Mouse (Mus musculus) retina, postnatal 7 days (tissue): ENCODE results near the gene Nrxn1.

ENCODE experiments used
- DNase-seq: peaks from one replicate; pipeline ENCODE4 v3.0.0-alpha.2; 2012; ENCODE audit warnings: low read depth, low spot score

Gene Nrxn1

DNA sequence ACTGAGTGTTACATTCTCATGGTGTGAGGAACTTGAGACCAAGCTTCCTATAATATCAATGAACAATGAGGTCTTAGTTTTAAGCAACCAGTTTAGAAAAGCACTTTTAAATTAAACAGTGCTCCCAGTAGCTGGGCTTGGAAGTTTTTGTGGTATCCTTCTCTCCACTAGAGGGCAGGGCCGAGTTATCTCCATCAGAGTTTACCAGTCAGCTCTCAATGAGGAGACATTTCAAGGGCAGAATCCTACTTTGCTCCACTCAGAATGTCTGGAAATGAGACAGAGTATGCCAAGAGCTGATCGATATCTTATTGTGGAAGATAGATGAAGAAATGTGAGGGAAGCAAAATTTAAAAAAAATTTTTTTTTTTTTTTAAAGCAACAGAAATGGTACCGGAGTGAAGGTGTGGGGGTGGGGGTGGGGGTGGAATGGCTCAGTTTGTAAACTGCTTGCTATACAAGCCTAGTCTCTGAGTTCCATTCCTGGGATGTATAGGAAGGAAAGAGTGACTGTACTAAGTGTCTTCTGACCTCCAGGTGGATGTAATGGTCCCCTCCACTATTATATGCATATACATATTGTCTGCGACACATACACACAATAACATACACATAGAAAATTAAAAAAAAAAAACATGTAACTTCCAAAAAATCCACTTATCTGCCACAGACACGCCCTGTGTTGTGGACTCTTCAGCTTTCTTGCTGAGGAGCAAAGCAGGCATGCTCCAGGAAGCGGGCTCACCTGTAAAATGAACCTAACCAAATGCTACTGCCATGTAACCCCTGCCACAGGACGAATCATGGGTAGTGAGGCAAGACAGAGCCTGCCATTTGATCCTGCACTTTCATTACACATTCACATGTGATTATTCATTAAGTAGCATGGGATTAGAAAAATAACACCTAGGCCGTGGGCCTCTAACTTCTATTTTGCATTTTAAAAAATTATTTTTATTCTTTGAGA is 283.4 kb downstream of the Nrxn1 start:
- peak; percentile 41 for DNase-seq

DNA sequence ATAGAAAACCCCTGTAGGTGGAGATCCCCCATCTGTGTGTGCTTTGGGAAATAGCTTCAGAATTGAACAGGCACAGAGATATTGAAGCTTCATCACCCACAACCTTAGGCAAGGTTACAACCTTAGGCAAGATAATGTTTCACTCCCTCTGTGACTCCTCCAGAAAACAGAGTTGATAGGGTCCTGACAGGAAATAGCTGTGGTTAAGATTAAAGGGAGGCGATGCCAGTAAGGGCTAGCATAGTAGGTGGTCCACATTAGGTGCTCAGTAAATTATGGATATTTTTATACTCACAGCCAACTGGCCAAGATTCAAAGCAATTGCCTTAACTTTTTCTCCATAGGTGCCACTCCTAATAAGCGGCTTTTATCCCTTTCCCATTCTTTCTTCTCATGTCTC is 284.6 kb downstream of the Nrxn1 start:
- no peak for DNase-seq

DNA sequence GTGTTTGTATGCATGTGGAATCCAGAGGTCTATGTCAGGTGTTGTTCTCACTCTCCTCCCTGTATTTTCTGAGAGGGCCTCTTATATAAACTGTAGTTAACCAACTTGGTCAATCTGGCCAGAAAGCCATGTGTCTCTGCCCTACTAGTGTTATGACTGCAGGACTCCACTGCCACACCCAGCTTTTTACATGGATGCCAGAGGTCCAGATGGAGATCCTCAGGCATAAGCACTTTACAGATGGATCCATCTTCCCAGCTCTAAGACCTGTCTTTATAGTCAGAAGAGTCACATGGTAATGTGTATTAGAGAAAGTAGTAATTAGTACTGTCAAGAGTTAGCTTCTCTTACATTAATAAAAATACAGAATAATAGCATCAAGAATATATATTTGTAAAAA is 285.7 kb downstream of the Nrxn1 start:
- DNase-seq, result no peak

DNA sequence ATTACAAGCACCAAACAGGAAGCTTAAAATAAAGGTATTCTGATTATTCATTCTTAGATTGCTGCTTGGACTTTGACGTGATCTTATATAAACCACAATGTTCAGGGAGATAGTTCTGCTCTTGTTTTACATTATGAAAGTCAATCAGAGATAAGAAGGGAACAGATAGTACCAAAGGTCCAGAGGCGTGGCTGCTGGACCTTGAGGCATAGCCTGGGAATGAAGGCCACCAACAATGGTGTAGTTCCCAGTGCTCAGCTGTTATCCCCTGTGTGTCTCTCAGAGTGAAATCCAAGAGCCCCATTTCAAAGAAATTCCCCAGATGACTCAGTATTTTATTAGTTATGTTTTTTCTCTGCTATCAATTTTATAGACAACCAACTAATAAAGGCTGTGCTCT is 294.2 kb downstream of the Nrxn1 start:
- no peak for DNase-seq

DNA sequence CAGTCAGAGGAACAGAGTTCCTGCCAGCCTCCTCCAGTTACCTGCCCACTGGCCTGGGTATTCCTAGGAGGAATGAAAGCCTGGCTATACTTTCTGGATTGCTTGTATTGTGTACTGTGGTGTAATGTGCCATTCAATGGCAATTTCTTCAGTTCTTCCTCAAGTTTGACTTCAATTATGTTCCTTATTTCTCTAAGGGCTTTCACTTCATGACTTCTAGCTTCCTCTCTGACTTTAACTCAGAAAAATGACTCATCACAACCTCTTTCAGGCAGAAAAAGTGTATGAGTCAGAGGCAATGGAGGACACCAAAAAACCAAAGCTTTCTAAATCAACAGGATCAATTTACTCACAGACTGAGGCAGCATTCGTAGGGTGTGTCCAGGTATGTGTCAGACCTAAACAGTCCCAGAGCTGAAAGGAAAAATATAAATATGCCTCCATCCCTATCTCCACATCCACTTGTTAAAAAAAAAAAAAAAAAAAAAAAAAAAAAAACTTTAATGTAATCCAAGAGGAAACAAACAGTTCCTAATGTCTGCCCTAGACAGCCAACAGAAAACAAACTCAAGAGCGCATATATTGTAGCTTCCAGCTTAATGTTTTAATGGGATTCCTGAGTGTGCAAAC is 295.1 kb downstream of the Nrxn1 start:
- DNase-seq, result no peak

DNA sequence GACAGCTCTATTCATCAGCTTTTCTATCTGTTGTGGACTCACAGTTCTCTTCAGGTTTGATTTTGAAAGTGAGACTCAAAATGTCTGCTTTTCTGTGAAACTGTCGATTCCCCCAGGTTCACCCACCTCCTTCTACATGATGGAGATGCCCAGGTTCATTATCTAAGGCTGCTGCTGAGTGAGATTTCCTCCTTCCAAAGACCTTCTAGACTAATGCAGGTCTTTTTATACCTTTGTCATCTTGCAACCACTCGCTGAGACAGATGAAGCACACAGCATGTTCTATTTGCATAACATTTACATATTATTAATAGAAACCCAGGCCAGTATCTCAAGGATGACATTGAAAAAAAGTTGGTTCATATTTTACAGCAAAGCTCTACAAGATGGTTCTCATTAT is 295.9 kb downstream of the Nrxn1 start:
- DNase-seq, result no peak

DNA sequence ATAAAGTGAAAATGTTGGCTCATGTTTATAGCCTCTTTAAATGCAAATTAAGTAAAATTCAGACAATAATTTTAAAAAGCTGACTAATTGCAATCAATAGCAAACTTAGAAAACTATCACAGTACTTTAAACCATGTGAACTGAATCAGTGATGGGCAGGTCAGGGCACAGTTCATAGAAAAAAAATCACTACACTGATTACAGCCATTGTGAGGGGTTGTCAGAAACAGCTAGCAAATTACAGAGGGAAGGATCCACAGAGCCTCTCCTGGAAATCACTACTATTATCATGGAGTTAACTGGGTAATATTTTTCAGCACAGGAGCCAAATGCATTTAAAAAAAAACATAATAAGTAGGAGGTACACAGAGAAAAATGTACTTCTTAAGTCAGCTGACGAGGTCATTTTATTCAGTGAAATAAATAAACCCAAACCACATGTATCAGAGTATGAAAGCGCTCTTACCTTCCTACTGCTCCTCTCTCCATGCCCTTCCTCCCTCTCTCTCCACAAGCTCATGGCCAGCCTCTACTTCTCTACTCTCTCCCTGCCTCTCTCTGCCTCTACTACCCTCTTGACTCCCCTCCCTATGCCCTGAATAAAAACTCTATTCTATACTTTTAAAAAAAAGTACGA is 304.3 kb downstream of the Nrxn1 start:
- DNase-seq, result no peak

DNA sequence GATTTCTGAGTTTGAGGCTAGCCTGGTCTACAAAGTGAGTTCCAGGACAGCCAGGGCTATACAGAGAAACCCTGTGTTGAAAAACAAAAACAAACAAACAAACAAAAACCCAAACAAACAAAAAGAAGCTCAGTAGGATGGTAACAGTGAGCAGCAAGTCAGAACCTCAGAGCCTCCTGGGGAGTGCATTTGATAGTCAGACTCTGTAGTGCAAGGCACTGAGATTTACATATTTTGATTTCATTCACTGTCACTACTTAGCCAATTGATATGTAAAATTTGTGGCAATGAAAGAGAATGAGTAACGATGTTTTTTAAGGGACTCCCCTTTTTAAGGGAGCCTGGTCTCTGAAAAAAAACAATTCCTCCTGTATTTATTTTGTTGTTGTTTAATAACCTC is 304.8 kb downstream of the Nrxn1 start:
- DNase-seq, result no peak

DNA sequence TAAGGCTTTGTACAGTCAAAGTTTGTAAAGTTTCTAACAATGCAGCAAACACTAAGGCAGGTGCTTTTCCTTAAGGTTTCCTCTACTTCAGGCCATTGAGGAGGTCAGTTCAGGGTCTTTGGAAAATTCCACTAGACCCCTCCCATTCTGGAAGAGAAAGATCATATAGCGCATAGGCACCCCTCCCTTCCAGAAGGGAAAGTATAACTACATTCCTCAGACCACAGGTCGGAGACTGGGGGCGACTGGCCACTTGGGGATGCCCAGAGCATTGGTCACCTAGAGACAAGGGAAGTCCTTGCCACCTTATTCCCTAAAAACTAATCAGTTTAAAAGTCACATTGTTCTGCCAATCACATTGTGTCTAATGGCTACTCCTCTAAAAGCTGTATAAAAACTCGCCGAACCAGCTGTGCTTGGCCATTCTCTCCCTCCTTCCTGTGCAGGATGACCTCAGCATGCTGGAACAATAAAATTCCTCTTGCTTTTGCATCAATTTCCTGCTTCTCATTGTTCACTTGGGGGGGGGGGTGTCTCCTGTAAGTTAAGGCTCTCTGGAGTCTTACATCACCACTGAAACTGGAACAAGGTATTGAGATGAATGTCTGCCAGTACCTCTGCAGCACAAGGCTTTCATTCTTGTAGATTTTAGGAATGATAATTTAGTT is 305.6 kb downstream of the Nrxn1 start:
- no peak for DNase-seq

DNA sequence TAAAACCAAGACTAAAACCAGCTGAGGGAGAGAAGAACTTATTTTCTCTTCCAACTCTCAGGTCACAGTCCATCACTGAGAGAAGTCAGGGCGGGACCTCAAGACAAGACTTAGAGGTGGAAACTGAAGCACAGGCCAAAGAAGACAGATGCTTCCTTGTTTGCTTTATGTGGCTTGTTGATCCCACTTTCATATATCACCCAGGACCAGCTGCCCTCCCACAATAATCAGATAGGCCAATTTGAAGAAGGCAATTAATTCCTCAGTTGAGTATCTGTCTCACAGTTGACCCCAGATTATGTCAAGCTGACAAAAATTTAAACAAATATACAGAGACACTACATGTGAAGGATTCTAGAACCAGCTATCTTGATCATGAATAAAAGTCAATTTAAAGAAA is 312.4 kb downstream of the Nrxn1 start:
- no peak for DNase-seq

DNA sequence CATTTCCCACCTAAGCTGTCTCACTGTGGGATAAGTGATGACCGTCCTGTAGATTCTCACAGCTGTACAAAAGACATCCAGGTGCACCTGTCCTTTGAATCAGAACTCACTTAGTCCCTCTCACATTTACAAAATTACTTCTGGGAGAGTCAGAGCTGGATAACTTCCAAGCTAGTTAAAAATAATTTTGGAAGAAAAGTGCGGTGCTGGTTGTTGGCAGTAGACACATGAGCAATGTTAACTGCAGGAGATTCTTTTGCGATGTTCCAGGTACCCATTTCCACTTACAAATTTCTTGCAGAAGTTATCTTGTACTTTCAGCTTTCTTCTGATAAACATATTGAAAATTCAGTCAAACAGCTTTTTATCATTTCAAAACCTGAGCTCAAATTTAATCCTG is 317.5 kb downstream of the Nrxn1 start:
- no peak for DNase-seq

DNA sequence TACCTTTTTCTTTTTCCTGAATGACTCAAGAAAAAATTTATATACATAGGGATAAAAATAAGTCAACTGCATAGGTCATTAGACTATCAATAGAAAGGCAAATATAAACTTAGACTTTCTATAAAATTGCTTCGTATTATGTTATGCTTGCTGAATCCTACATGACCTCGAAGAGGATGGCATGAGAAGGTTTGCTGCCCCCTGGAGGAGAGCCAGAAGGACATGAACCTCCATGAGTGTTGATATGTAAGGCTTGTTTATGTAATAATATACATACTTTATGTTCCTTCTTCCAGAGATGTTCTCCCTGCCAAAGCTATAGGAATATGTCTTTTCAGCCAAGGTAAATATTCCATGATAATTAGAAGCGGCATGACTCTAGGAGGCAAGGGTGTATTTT is 319.6 kb downstream of the Nrxn1 start:
- DNase-seq, result no peak

DNA sequence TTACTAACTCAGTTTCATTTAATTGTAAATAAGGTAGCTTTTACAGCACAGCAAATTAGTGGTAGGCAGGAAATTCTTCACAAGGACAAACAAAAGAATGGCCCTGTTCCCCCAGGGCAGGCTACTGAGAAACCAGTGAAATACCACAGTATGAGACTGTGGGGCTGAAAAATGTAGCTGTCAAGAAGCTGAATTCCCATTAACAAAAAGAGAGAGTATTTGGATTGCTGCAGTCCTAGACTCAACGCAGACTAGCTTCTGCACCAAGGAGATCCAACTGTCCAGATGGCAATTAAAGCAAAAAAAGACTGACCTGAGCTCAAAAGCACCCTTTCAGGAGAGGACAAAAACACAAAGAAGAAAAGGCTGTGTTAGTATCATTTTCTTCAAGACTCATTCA is 324.7 kb downstream of the Nrxn1 start:
- DNase-seq, result no peak

DNA sequence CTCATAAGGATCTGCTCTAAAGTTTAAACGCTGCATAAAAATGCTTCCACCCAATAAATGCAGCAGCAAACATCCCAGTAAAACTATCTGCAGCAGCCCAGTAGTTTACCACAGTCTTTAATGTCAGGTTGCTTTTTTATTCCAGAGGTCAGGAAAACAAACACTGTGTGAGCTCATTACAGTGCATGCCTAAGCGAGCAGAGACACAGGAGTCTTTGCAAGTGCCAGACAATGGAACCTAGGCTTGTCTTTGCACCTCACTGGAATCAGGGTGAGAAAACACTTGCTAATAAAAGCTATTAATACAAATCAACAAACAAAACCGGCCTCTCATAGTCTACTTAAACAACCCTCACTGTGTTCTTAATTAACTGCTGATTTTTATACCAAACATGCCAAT is 365.7 kb downstream of the Nrxn1 start:
- no peak for DNase-seq

DNA sequence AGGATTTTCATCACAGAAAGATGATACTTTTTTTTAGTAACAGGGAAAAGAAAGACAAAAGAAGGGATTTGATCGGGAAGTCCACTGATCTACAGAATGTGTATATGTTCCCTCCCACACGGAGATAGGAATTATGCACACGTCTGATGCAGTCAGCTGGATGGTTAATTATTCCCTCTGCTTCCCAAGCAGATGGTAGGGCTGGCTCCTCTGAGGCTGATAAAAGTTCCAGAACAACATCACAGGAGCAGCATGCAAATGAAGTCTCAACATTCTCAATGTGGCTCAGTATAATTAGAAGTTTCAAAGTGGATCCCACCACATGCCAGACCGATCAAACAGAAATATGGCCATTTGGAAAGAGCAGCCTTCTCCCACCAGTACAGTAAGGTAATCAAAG is 388.1 kb downstream of the Nrxn1 start:
- DNase-seq, result no peak

DNA sequence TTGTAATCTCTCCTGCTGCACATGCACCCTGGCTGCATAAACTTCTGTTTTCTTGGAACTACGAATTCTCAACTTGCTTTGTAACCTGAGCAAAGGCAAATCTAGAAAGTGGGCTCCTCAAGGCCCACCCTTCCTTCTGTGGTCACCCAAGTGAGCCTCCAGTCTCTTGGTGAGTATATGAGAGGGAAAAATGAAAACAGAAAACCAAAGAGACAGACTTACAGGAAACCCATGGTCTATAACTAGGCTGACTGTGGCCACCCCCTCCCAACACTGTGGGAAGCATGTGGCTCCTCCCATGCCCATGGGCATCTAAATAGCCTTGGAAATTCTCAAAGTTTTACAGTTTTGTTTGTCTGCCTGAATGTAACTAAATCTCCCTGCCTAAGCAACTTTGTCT is 390.2 kb downstream of the Nrxn1 start:
- no peak for DNase-seq

DNA sequence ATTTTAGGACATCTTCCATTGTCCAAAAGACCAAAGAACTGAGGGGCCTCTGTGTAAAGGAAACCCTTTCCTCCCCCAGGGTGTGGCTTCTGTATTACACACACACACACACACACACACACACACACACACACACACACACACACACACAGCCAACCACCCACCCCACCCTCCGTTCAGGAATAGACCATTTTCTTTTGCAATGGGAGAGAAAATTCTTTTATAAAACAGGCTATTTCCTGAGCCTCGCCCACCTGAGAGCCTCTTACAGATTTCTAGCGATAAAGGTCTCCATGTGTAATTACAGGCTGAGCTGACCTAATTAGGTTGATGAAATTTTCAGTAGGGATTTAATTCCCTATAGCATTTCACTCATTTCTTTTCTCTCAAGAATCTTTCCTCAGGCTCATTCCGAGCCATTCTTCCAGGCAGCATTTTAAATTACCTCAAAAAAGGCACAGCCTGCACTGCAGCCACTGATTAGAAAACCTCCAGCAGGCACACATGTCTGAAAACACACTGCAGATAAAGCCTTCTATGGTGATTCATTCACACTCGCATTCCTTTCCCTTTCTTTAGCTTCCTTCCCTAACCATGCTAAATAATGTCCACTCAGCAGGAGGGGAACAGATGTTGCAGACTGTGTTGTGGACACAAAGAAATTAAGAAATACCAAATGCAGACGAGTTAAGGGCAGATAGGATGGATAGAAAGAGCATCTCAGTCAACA is 396.6 kb downstream of the Nrxn1 start:
- no peak for DNase-seq

DNA sequence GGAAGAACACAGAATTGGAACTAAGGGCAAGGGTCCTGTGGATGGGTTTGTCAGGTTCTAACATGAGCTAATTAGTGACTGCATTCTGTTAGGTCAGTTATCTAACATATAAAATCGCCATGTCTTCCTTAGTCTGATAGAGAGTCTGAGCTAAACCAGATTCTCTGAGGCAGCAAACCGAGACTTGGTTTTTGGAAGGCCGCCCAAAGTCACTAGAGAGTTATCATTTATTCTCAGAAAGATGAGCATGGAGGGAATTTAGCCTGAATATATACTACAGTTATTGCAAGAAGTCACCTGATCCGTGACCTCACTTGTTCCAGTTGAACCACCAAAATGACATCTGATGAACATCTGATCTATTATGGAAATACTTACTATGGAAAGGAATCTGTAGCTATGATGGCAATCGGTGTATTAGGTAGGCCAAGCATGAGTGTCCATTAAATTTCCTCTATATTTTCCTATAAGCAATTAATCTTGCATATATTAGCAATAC is 397.7 kb downstream of the Nrxn1 start:
- no peak for DNase-seq

DNA sequence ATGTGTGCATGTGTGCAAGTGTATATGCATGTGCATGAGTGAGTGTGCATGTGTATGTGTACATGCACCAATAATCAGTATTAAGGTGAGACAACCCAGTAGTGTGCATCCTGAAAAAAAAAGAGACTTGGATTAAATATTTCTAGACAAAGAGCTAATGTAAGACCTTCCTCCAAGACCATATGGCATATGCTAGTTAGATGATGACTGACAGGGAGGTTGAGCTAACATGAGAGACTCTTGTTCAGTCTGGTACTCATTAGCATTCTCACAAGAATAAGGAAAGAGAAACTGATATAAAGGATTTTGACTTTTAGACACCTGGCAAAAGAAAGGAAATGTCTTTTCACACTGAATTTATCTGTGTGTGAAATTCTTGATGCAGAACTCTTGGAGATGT is 408.7 kb downstream of the Nrxn1 start:
- DNase-seq, result no peak

DNA sequence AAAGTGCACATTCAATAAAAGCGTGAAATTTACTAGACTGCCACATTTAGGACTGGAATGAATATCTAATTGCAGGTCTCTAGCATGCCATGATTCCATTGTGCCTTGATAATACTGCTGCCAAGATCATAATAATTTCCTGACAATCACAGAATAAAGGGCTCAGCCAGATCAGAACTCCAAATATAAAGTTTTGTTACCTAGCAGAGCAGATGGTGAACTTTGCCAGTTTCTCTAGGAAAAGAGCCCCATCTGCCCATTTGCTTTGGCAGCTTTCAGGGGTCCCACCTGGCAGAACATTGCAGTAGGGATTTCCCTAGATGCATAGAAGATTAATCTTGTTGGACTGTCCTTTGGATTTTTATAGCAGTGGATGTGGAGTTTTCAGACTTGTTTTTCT is 411.9 kb downstream of the Nrxn1 start:
- no peak for DNase-seq

DNA sequence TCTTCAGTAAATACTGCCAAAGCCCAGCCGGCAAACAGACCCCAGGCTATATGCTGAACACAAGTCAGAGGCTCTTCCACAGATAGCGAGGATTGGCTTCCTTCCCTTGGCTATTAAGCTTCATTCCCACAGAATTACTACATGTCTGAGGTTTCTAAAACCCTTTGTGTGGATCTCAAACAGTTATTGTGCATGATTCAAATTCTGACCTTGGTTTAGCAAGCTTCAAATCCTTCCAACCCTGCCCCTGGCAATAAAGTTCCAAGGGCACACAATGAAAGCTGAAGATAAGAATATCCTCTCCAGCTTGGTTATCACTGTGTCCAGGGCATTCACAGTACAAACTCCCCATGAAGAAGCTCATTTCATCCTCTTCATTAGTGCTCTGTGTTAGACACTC is 416.2 kb downstream of the Nrxn1 start:
- no peak for DNase-seq
